Mouse (Mus musculus) liver (tissue): ENCODE results near the gene Serbp1.

Experiments used
- DNase-seq: peaks from one replicate; pipeline ENCODE4 v3.0.0-alpha.2; 2020; ENCODE audit warnings: mixed read lengths

Serbp1 gene

DNA sequence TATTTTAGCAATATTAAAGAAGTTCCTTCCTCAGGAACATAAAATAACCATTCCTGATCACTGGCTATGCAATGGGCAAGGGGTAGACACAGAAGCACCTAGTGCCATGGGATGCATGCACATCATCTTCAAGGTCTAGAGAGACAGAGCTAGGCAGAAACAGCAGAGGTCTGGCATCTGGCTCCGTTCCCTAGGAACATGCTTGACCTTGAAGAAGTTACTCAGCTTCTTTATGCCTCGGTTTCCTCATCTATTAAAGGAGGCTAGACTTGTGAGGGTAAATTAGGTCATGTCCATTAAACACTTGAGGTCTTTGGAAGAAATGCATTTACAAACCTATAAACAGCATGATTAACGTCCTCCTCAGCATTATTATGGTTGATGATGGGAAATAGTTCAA lies 2.3 kb upstream of the Serbp1 start:
- no peak for DNase-seq

DNA sequence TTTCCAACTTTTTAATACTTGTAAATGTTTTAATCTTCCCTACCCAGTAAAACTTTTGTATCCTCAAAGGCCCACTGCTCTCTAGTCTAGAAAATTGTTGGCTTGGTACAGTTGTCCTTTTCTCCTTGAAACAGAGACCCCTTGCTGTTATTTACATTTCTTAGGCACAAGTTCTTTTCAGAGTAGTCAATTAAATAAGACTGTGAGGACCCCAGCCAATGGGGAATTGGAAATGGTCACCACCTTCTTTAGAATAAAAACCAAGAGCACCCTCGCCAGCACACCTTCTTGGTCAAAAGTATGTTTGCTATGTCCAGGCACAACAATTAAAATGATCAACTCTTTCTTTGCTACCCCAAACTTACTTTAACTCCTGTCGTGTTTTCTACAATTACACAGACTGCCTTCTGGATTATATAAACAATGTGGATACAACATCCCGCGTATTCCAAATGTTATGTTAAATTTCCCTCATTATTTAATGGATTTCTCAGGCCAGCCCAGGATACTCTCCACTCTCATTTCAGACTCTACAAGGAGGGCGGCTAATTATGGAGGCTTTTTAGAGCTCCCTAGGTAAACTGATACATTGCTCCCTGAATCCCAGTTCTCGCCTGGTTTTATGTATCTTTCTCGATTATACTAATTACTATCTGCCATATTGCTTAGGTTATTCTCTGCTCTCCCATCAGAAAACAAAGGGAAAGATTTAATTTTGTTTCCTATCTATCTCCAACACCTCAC lies 1.3 kb upstream of the Serbp1 start:
- no peak for DNase-seq

DNA sequence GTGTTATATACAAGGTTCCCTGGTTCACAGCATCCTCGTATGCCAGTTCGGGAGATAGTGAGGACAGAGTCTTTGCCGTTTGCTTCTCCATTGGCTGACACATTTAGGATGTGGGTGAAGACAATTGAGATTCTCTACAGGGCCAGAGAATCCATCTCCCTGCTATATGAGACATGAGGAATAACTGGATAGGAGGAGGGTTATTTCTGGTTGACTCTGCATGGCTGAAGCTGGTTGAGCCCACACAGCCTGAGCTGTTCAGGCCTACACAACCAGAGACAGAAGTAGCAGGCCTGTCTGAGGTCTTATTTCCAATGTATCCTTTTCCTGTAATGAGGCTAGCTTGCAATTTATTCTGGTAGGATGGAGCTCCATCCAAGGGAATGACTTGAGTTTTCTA lies 3.3 kb downstream of the Serbp1 start:
- DNase-seq, result no peak

DNA sequence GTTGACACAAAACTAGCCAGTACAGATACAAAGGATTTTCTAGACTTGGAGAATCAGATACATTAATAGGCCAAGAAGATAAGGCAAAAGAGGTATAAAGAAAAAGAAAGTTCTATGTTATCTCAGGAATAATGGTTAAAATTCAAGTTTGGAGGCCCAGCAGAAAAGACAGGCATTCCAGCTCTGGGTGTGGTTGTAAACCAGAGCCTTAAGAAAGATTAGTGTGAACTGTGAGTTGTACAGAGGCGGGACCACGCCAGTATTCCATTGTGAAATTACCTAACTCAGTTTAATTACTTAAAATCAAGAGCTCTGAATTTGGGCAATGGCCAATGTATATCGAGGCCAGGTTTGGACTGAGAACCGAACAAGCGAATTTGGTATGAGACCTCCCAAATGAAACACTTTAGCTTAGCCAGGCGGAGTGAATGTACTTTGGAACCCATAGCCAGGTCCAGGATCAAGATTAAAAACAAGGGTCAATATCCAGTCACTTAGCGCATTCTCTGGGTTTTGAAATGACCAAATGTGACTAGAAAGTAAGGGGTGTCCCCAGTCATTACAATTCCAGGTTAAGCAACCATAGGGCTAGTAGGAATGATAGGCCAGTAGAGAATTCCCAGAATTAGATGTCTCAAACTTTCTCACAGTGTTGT lies 5.9 kb downstream of the Serbp1 start:
- no peak for DNase-seq

DNA sequence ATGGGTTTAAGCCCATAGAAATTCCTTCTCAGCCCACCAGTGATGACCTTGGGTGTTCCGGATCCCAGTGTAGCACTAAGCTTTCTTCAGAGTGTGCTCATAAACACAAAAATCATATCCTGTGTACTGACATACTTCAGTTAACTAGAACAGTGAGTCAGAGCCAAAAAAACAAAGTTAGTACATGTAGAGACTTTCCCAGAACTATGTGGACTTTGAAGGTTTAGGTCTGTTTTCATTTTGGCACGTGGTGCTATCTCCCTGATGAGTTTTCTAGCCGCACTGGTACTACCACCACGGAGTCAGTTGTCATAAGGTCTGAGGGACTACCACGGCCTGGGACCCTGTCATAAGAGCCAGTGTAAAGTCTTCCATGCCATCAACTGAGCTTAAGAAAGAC lies 6.5 kb downstream of the Serbp1 start:
- DNase-seq, result no peak

DNA sequence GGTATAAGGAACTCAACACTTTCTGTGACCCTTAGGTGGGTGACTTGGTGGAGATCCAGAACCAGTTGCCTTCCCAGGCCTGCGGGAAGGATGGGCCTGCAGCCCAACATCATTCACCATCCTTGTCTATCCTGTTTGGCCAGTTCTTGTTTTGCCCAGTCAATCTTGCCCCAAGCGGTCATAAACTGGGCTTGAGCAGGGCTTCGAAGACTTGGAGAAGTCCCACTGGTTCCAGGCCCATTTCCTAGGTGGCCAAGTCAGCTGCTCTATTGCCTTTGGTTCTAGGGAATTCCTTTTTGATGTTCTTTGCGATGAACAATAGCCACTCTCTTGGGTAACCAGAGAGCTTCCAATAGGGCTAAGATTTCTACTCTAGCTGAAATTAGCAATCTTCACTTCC lies 13.1 kb downstream of the Serbp1 start:
- no peak for DNase-seq

DNA sequence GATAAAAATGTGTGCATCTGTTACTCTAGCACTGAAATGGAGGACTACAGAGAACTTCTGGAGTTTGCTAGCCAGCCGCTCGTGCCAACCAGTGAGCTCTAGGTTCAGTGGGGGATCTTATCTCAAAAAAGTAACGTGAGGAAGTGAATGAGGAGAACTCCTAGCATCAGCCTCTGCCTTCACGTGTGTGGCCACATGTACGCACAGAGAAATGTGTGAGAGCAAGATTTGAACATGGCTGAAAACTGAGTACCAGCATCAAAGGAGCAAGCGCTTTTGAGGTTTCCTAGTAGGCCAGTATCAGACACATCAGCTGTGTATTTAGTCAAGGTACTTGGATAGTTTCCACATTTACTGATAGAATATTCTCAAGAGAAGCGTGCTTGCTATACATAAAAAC lies 27.0 kb downstream of the Serbp1 start:
- DNase-seq, result peak; percentile 24

DNA sequence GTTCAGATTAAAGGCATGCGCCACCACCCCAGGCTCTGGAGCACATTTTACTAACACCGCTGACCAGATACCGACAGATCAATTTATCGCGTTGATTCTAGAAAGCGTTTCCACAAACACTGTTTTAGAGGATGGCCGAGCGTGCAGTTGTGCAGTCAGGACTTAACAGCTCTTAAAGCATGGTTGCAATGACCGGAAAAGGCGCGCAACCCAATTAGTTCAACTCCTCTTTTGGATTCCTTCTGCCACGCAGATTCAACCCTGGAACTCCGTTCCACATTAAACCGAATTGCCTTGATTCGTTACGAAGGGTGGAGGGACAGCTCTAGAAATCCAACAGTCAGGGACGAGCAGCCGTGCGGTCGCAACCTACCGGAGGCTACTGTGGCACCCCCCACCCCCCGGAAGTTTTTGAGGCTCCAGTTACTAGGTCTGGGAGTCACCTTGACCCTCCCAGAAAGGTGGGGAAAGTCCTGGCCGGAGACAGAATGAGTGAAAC lies 28.2 kb downstream of the Serbp1 start:
- DNase-seq, result peak; percentile 47

DNA sequence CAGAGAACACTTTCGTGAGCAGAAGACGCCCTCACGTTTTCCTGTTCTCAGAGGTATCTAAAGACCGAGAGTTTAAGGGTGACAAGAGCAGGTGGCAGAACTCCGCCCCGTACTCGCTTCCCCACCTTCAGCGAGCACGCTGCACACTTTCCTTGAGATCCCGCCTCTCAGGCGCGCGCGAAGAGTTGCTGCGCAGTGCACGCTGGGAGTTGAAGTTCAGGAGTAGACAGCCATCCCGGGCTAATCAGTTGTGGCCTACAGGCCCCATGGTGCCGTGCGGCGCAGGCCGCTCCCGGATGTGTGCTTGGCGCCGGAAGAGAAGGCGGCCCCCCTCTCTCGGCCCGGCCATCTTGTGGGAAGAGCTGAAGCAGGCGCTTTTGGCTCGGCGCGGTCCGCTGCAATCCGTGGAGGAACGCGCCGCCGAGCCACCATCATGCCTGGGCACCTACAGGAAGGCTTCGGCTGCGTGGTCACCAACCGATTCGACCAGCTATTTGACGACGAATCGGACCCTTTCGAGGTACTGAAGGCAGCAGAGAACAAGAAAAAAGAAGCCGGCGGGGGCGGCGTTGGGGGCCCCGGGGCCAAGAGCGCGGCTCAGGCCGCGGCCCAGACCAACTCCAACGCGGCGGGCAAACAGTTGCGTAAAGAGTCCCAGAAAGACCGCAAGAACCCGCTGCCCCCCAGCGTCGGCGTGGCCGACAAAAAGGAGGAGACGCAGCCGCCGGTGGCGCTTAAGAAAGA lies 28.9 kb downstream of the Serbp1 start:
- peak; percentile 96 for DNase-seq

DNA sequence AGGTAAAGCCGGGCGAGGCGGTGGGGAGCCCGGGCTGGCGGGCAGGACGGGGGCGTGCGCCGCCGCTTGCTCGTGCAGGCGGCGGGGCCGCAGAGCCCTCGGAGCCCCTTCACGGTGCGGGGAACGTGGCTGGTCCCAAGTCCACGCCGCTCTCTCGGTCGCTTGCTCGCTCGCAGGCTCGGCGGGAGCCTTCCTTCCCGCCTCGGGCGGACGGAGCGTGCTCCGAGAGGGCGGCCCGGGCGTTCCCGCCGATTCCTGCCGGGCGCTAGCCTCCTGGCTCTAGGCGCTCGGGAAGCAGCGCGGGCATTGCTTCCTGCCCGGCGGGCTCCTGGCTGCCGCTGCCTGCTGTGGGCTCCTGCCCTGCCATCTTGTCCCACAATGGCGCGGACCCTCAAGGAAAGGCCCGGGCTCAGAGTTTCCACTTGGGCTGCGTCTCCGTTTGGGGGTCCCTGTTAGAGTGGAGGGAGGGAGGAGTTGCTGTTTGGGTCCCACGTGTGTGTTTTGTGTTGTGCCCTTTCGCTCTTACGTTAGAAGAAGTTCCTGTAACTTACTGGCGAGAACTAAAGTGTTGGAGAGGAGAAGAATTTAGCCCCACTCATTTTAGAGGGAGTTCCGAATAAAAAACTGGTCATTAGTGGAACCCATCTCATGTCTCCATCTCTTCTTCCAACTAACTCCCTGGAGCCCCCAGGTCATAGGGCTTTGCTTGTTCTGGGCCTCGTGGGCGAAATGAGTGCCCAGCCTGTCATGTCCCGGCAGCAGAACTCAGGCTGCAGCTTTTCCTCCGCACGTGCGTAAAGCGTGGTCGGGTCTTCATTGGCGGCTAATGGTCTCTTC lies 29.6 kb downstream of the Serbp1 start:
- DNase-seq, result peak; percentile 59

DNA sequence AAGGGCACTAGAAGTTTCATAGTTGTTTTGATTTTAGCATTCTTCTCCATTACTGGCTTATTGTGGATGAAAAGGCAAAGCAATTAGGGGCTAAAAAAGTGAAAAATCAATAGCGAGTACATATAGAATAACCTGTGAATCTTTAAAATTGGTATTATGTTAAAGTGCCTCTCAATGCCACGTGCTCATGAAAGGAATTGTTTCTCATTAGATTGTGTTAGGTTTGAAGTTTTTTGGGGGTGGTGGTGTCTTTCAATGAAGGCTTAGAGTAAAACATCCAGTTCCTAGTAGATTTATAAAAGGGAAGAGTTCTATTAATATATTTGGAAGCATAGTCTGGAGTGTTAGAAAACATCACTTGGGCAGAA lies 30.3 kb downstream of the Serbp1 start:
- no peak for DNase-seq

DNA sequence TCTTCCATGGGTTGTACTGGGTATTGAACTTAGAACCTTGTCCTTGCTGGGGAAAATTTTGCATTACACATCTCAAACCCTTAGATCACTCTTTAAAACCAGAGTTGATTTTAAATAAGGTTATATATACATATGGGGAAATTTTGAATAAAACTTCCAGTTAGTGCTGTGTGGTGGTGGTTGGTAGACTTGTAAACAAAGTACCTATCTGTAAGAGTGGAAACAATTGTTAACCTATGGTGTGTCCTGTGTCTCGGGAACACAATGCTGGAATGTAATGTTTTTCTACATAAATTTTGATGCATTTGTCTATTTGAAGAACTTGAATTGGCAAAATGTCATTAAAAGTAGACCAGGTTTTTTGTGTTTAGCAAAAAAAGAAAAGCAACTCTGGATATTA lies 31.0 kb downstream of the Serbp1 start:
- no peak for DNase-seq

DNA sequence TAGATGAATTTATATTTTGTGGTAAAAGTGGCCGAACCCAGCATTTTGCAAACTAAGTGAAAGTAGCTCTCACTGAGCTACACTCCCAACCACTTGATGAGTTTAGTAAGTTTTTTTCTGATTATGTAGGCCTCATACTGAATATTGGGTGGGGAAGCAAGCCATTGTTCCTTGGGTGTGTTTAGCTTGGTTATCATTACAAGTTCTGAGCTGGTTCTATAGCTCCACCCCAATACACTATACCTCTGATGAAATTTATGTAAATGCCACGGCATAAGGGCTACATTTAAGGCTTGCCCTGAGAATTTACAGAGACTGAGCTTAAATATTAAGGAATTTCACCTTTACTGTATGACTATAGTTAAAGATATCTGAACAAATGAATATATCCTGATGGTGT lies 31.5 kb downstream of the Serbp1 start:
- DNase-seq, result no peak

DNA sequence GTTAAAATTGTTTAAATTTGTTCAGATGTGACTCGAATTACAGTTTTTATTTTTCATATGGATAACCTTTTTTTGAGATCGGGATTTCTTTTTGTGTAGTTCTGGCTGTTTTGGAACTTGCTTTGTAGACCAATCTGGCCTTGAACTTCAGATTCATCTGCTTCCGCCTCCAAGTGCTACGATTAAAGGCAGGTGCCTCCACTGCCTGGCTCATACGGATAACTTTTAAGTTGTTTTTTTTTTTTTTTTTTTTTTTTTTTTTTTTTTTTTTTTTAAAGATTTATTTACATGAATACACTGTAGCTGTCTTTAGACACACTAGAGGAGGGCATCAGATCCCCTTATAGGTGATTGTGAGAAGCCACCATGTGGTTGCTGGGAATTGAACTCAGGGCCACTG lies 40.0 kb downstream of the Serbp1 start:
- no peak for DNase-seq

DNA sequence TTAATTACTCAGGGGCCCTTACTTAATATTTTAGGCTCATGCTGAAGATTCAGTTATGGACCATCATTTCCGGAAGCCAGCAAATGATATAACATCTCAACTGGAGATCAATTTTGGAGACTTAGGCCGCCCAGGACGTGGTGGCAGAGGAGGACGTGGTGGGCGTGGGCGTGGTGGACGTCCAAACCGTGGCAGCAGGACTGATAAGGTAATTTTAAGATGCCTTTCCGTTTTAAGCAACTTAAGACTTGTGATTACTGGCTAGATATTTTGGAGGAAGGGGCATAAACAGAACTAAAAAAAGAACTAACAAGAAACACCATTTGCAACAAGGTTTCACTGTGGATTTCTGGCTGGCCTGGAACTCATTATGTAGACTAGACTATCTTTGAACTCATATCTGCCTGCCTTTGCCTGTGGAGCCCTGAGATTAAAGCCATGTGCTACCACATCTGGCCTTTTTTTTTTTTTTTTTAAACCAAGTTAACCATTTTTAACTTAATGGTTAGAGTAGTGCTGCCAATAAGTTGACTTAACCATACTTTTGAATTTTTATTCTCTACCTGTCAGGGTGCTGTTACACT lies 43.7 kb downstream of the Serbp1 start:
- peak; percentile 34 for DNase-seq

DNA sequence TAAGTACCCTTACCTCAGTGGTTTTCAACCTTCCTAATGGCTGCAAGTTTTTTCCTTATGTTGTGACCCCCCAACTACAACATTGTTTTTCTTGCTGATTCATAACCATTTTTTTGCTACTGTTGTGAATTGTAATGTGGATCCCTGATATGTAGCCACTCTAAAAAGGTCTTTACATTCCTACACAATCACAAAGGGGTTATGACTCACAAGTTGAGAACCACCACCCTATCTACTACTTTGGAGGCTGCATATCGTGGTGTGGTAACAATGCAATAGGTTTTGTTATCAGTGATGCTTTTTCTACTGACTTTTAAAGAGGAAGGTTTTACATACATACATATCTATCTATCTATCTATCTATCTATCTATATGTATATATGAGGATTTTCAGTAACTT lies 44.9 kb downstream of the Serbp1 start:
- DNase-seq, result no peak

DNA sequence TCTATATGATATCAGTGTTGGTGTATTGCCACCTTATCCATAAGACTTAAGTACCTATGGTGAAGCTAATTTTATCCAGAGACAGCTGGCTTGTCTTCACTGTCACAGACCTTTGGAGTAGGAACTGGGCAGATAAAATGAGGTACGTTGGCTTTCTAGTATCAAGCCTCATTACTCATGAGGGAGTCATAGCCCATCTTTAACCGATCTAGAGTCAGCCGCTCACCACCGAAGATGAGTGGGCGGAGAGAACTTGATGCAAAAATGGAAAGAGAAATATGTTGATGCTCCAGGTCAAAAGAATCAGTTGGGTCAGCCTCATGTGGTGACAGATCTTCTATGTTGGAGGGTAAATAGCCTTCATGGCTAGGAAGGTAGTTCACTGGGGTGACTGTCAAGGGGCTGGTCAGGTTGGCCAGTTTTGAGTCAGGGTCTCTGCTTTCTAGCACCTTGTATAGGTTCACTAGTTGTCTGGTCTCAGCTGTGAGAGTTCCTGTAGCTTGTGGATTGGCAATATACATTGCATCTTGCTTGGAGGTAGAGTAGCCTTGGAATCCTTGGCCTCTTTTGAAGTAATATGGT lies 54.2 kb downstream of the Serbp1 start:
- no peak for DNase-seq

DNA sequence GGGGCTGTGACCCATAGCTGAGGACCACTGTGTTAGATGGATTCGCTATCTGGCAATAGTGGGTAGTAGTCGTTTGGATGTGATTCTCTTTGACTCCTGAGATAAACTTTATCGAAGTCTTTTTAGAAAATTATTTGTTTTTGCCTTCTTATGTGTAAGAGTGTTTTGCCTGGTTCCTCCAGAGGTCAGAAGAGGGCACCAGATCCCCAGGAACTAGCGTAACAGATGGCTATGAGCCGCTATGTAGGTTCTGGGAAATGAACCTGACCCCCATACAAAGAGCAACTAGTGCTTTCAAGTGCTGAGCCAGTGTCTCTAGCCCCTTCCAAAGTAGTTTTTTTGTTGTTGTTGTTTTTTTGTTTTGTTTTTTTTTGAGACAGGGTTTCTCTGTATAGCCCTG lies 58.1 kb downstream of the Serbp1 start:
- no peak for DNase-seq

DNA sequence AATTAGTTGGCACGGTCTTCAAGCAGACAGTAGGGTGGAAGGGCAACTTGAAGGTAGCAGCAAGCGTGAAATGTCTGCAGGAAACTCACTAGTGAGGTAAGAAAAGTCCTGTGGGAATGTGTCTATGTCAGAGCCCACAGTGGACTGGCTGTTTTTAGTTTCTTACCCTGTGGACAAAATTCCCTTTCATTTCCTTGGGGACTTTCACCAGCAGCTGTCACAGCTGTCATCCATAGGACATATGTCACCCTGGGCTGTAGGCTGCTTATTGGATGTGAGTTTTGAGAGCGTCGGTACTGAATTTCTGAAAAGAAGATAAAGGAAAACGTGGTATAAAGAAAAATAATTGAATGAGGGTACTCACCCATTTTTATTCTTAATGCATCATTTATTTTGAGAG lies 60.8 kb downstream of the Serbp1 start:
- DNase-seq, result no peak

DNA sequence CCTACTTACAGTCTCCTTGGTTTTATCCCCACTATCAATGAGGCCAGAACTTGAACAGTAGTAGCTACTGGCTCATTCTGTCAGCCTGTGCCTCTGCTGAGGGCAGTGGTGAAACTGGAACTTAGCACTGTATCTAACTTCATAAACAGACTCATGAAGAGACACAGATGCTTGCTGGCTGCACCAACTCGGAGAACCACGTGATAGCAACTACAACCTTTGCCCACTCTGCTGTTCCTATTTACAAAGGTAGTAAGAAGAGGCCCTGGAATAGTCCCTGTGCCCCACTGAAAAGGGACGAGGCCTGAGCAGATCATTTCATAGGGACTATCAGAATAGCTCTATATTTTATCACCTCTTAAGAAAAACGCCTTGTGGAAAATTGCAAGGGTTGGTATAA lies 62.3 kb downstream of the Serbp1 start:
- no peak for DNase-seq

DNA sequence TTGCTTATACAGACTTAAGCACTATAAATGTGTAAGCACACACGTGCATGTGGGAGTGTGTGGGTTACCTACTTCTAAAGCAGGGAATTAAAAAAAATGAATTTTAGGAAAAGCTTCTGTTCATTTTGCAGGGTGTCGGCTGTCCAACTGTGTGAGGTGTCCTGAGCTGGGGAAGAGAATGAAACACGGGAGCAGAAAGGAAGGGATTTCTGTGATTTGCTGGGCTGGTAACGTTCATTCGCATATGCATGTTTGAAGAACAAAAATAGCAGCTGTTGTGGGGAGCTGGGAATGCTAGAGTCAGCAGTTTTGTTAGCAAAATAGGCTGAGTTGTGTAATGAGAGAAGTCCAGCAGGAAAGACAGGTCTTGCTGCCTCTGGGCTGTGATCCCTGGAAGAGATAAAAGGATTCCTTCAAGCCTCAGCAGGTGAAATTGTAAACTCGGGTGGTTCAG lies 62.8 kb downstream of the Serbp1 start:
- DNase-seq, result no peak

DNA sequence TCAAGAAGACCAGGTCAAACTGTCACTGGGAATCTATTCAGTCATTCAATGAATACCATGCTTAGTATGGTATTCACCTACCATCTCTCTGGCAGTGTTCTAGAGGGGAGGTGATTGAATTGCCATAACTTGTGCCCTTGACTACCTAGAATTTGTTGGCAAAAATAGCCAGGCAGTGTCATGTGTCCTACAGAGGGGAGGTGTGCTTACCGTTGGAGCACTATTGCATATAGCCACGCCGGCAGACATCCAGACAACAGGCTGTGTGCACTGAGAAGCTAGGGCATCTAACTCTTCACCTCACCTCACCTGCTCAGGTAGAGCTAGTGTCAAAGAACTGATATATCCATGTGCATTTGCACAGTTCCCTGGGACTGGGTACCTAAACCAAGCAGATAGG lies 63.3 kb downstream of the Serbp1 start:
- no peak for DNase-seq
